10 mouse cellular contexts compared by ENCODE assay signal in genomic region chr1:93826540-93826835, GRCm38 (mm10). TPM values are rescaled to one million over a fixed set of nuclear protein-coding genes. Genes with fewer than 3 reads are reported as not detected.
DNase-seq lines count a peak whose midpoint lies in the region; ATAC-seq and TF ChIP-seq lines count a peak whose summit lies in the region.
"Had no signal": no experiment of that assay in that cellular context is flagged by ENCODE, and none has a peak within 500 bp of the region (broad histone marks: within the 10 kb centered on the region; RNA-seq: fewer than 3 reads in every experiment).

No protein-coding gene starts in this region.

- TF ChIP-seq EP300 in lung, postnatal 0 days (IDR thresholded peaks at IDR 0.05) = no peak

- no peaks in the 10 kb centered on the region for H3K27me3 ChIP-seq in lung, postnatal 0 days (replicated peaks; ENCODE audit: insufficient read depth, low read length)
- no peaks in the 10 kb centered on the region for H3K27me3 ChIP-seq in intestine, postnatal 0 days (replicated peaks; ENCODE audit: control insufficient read depth, insufficient read depth, low read length)
- no peaks in the 10 kb centered on the region for H3K27me3 ChIP-seq in neural tube, embryonic 14.5 days (ENCODE audit: control insufficient read depth, insufficient read depth, low read length)

- peak; percentile 74 for DNase-seq in cerebellum, adult 9-11 months
- DNase-seq in cerebellum, postnatal 14 days = no peak
- no peak for DNase-seq in lung, postnatal 0 days (ENCODE audit: low spot score)
- DNase-seq in lung, adult 2 months = no peak
- no peak for DNase-seq in testis, postnatal 10 days (ENCODE audit: low spot score)
- DNase-seq in ovary, postnatal 14 days (ENCODE audit: low spot score) = no peak
- DNase-seq: kidney, adult 9 months; lung, postnatal 10 days had no signal

- TF ChIP-seq CTCF in lung, postnatal 0 days (IDR thresholded peaks at IDR 0.05) = no peak
- TF ChIP-seq CTCF in lung, adult 2 months (IDR thresholded peaks at IDR 0.05; ENCODE audit: insufficient read depth, low read length) = no peak
- TF ChIP-seq CTCF in intestine, postnatal 0 days (IDR thresholded peaks at IDR 0.05; ENCODE audit: low read depth) = no peak

- H3K4me2 ChIP-seq in lung, postnatal 0 days (replicated peaks; ENCODE audit: low read depth, low read length) = 0 out of 2 replicates have a peak overlapping the region, but pooled peaks have one; percentile 65
- peak overlapping the region; percentile 82 for H3K4me2 ChIP-seq in intestine, postnatal 0 days (replicated peaks; ENCODE audit: low read depth)
- H3K4me2 ChIP-seq in neural tube, embryonic 14.5 days (ENCODE audit: low read depth, low read length) = peak overlapping the region; percentile 66; the same call in 1 of the 2 replicates

- no peak overlapping the region for H3K4me3 ChIP-seq in lung, postnatal 0 days (ENCODE audit: low read depth, low read length)
- H3K4me3 ChIP-seq in lung, adult 2 months (replicated peaks; ENCODE audit: extremely low read depth, low read depth, low read length) = no peak overlapping the region
- no peak overlapping the region for H3K4me3 ChIP-seq in intestine, postnatal 0 days (ENCODE audit: low read depth, low read length)
- H3K4me3 ChIP-seq in neural tube, embryonic 14.5 days (ENCODE audit: low read depth, low read length) = no peak overlapping the region

- H3K4me1 ChIP-seq in lung, postnatal 0 days (ENCODE audit: insufficient read depth, low read depth, low read length) = peaks cover 11% of the 10 kb centered on the region; the same call in 1 of the 2 replicates
- peaks cover 2% of the 10 kb centered on the region; the same call in 1 of the 2 replicates for H3K4me1 ChIP-seq in lung, adult 2 months (ENCODE audit: control insufficient read depth, insufficient read depth, low read length)
- no peaks in the 10 kb centered on the region for H3K4me1 ChIP-seq in intestine, postnatal 0 days (replicated peaks; ENCODE audit: control insufficient read depth, insufficient read depth, low read length)
- peaks cover 10% of the 10 kb centered on the region; the same call in 1 of the 2 replicates for H3K4me1 ChIP-seq in neural tube, embryonic 14.5 days (ENCODE audit: control insufficient read depth, insufficient read depth, low read length)

- no peak for TF ChIP-seq POLR2A in lung, adult 2 months (IDR thresholded peaks at IDR 0.05; ENCODE audit: borderline replicate concordance, extremely low read depth, low read depth, low read length)

- no peaks in the 10 kb centered on the region for H3K36me3 ChIP-seq in lung, postnatal 0 days (ENCODE audit: insufficient read depth, low read length)
- peaks cover 8% of the 10 kb centered on the region; the same call in 1 of the 2 replicates for H3K36me3 ChIP-seq in intestine, postnatal 0 days (ENCODE audit: control insufficient read depth, insufficient read depth)
- H3K36me3 ChIP-seq in neural tube, embryonic 14.5 days (ENCODE audit: control insufficient read depth, insufficient read depth, low read length) = no peaks in the 10 kb centered on the region

- H3K27ac ChIP-seq in lung, postnatal 0 days (ENCODE audit: low read length) = no peak overlapping the region
- H3K27ac ChIP-seq in intestine, postnatal 0 days (ENCODE audit: low read depth, low read length) = no peak overlapping the region
- no peak overlapping the region for H3K27ac ChIP-seq in neural tube, embryonic 14.5 days (ENCODE audit: low read depth, low read length)

- 92% methylated on average over 9 of the region's 9 CpGs for WGBS in lung, postnatal 0 days
- 94% methylated on average over 9 of the region's 9 CpGs for WGBS in lung, adult 2 months
- WGBS in intestine, postnatal 0 days = 92% methylated on average over 9 of the region's 9 CpGs
- 96% methylated on average over 9 of the region's 9 CpGs for whole genome bisulfite sequencing in neural tube, embryonic 14.5 days

- no peak for ATAC-seq in lung, postnatal 0 days
- no peak for ATAC-seq in intestine, postnatal 0 days
- no peak for ATAC-seq in neural tube, embryonic 14.5 days (ENCODE audit: low read depth)

- H3K9me3 ChIP-seq in lung, postnatal 0 days (ENCODE audit: low read length) = no peaks in the 10 kb centered on the region
- H3K9me3 ChIP-seq in intestine, postnatal 0 days (ENCODE audit: control insufficient read depth) = no peaks in the 10 kb centered on the region
- no peaks in the 10 kb centered on the region for H3K9me3 ChIP-seq in neural tube, embryonic 14.5 days (ENCODE audit: control insufficient read depth, low read length)

- no peak overlapping the region for H3K9ac ChIP-seq in lung, postnatal 0 days (replicated peaks; ENCODE audit: low read depth)
- no peak overlapping the region for H3K9ac ChIP-seq in intestine, postnatal 0 days (ENCODE audit: low read depth, low read length)
- 0 out of 2 replicates have a peak overlapping the region, but pooled peaks have one; percentile 53 for H3K9ac ChIP-seq in neural tube, embryonic 14.5 days (replicated peaks; ENCODE audit: low read depth, low read length)

RNA-seq across cellular contexts. Expression of gene D2hgdh, which starts 1.8 kb away (rescaled TPM):
- polyA plus RNA-seq in lung, postnatal 0 days (2015; fragmentation: Nextera tagmentation; extraction: Ambion mirVana) = 7.2 and 8.7 TPM in 2 replicates
- polyA plus RNA-seq in lung, adult 2 months (2012; rRNA removed) = 17.0 and 21.3 TPM in 2 replicates
- polyA plus RNA-seq in intestine, postnatal 0 days (2015; fragmentation: Nextera tagmentation; extraction: Ambion mirVana) = 9.3 and 9.5 TPM in 2 replicates
- polyA plus RNA-seq in neural tube, embryonic 14.5 days (2014; fragmentation: Nextera tagmentation; extraction: Ambion mirVana) = 12.3 and 14.7 TPM in 2 replicates

RNA-seq across cellular contexts. Expression of gene Ing5, which starts 22.7 kb away (rescaled TPM):
- polyA plus RNA-seq in lung, postnatal 0 days (2015; fragmentation: Nextera tagmentation; extraction: Ambion mirVana) = 8.1 and 8.7 TPM in 2 replicates
- polyA plus RNA-seq in lung, adult 2 months (2012; rRNA removed) = 7.1 and 10.1 TPM in 2 replicates
- 6.0 and 7.2 TPM in 2 replicates for polyA plus RNA-seq in intestine, postnatal 0 days (2015; fragmentation: Nextera tagmentation; extraction: Ambion mirVana)
- polyA plus RNA-seq in neural tube, embryonic 14.5 days (2014; fragmentation: Nextera tagmentation; extraction: Ambion mirVana) = 9.4 and 10.2 TPM in 2 replicates

RNA-seq across cellular contexts. Expression of gene Dtymk, which starts 24.8 kb away (rescaled TPM):
- polyA plus RNA-seq in lung, postnatal 0 days (2015; fragmentation: Nextera tagmentation; extraction: Ambion mirVana) = 69.6 and 71.6 TPM in 2 replicates
- 26.8 and 29.1 TPM in 2 replicates for polyA plus RNA-seq in lung, adult 2 months (2012; rRNA removed)
- 85.8 and 87.1 TPM in 2 replicates for polyA plus RNA-seq in intestine, postnatal 0 days (2015; fragmentation: Nextera tagmentation; extraction: Ambion mirVana)
- polyA plus RNA-seq in neural tube, embryonic 14.5 days (2014; fragmentation: Nextera tagmentation; extraction: Ambion mirVana) = 152 and 153 TPM in 2 replicates

RNA-seq across cellular contexts. Expression of gene Gal3st2, which starts 34.6 kb away (rescaled TPM):
- 0.19 and 0.25 TPM in 2 replicates for polyA plus RNA-seq in lung, postnatal 0 days (2015; fragmentation: Nextera tagmentation; extraction: Ambion mirVana)
- polyA plus RNA-seq in lung, adult 2 months (2012; rRNA removed) = 0.62 and 0.67 TPM in 2 replicates
- 13.3 and 14.1 TPM in 2 replicates for polyA plus RNA-seq in intestine, postnatal 0 days (2015; fragmentation: Nextera tagmentation; extraction: Ambion mirVana)
- polyA plus RNA-seq in neural tube, embryonic 14.5 days (2014; fragmentation: Nextera tagmentation; extraction: Ambion mirVana) = not detected in 2 replicates
